Mouse (Mus musculus) CD4-positive, CD25-positive, alpha-beta regulatory T cell, adult 2 months (primary cell): ENCODE data around the gene Mgll.

Experiments used
- DNase-seq: peaks from one replicate; pipeline ENCODE4 v3.0.0-alpha.2; 2012; ENCODE audit warnings: low read depth, low spot score

Gene Mgll

GRCm38 (mm10) chr6:88724313-88725195 lies at the start of gene Mgll:
Mgll (plus strand) TSS chr6:88724412.
- peak; percentile 62 for DNase-seq

- DNase-seq = no peak
Measured at GRCm38 (mm10) chr6:88675815-88676214, 48.4 kb upstream of the Mgll start.

- DNase-seq = no peak
Measured at GRCm38 (mm10) chr6:88676753-88677736, 47.2 kb upstream of the Mgll start.

- DNase-seq = no peak
Measured at GRCm38 (mm10) chr6:88677738-88678137, 46.5 kb upstream of the Mgll start.

- DNase-seq = no peak
Measured at GRCm38 (mm10) chr6:88681026-88681425, 43.2 kb upstream of the Mgll start.

- no peak for DNase-seq
Measured at GRCm38 (mm10) chr6:88683380-88684053, 40.7 kb upstream of the Mgll start.

- DNase-seq = no peak
Measured at GRCm38 (mm10) chr6:88688171-88688570, 36.0 kb upstream of the Mgll start.

GRCm38 (mm10) chr6:88688712-88689111 lies 35.5 kb upstream of the Mgll start:
- DNase-seq = no peak

- no peak for DNase-seq
Measured at GRCm38 (mm10) chr6:88690211-88690610, 34.0 kb upstream of the Mgll start.

- no peak for DNase-seq
Measured at GRCm38 (mm10) chr6:88691361-88691760, 32.9 kb upstream of the Mgll start.

- no peak for DNase-seq
Measured at GRCm38 (mm10) chr6:88702887-88703286, 21.3 kb upstream of the Mgll start.

GRCm38 (mm10) chr6:88703731-88704130 lies 20.5 kb upstream of the Mgll start:
- DNase-seq = no peak

- no peak for DNase-seq
Measured at GRCm38 (mm10) chr6:88708401-88709278, 15.6 kb upstream of the Mgll start.

- no peak for DNase-seq
Measured at GRCm38 (mm10) chr6:88709279-88709575, 15.0 kb upstream of the Mgll start.

- no peak for DNase-seq
Measured at GRCm38 (mm10) chr6:88711313-88711712, 12.9 kb upstream of the Mgll start.

GRCm38 (mm10) chr6:88712083-88712482 lies 12.1 kb upstream of the Mgll start:
- no peak for DNase-seq

- DNase-seq = no peak
Measured at GRCm38 (mm10) chr6:88713320-88713719, 10.9 kb upstream of the Mgll start.

GRCm38 (mm10) chr6:88714200-88714674 lies 10.0 kb upstream of the Mgll start:
- no peak for DNase-seq

GRCm38 (mm10) chr6:88715378-88715781 lies 8.8 kb upstream of the Mgll start:
- DNase-seq = no peak

GRCm38 (mm10) chr6:88715966-88716365 lies 8.2 kb upstream of the Mgll start:
- no peak for DNase-seq
